Mouse (Mus musculus) left cerebral cortex, adult 2 months (tissue): ENCODE measurements at regions not wholly inside any gene's neighbourhood (a gene's known extent, or its start where the extent isn't known, plus 50 kb on each side); places are given as distances from the start of the nearest gene placed in this dataset.

Experiments
- DNase-seq, 2 experiments: peaks; one replicate each; pipeline ENCODE4 v3.0.0; 2021 to 2022; ENCODE audit warnings: low spot score in 2 of 2, mixed read lengths in 1 of 2; ENCODE audit errors: extremely low spot score in 1 of 2
- H3K27ac ChIP-seq: fragments of 200-600 bp; 2 replicates; pipeline ENCODE4 v1.8.1; 2022
- H3K4me3 ChIP-seq: fragments of 200-600 bp; 2 replicates; pipeline ENCODE4 v1.8.1; 2022
- CTCF ChIP-seq: fragments of 200-600 bp; IDR thresholded peaks from 2 replicates; pipeline ENCODE4 v1.8.1; 2022; ENCODE audit warnings: antibody characterized with exemption, mild to moderate bottlenecking, moderate library complexity
- intact Hi-C: fragments of 180-260 bp; cut with DNase I; formaldehyde crosslinking; loops from one replicate; pipeline ENCODE4 v1.15.1; 2025

DNA sequence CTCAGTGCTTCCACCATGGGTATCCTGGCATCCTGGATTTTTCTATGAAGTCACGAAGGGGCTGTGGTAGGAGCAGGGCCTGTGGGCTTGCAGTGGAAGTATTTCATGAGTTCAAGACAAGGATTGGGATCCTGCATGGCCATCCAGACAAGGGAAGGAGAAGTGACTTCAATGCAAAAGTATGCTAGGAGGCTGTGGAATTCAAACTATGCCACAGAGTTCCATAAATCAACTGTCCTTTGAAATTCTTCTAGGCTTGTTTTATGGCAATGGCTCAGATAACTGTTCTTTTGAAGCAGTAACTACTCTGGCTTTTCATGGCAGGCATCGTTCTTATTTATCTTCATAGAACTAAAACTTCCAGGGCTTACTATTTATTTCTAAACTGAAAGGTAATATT, 643.9 kb downstream of the Pkhd1 start:
- Histone ChIP-seq H3K27ac (no peak overlapping the region), H3K4me3 (no peak overlapping the region)
- intact Hi-C loops, result loop anchor here (1.0 kb wide), 1 partner anchor 769 kb away; no protein-coding TSS in a partner anchor
- DNase-seq, result no peak
- no peak for TF ChIP-seq CTCF

DNA sequence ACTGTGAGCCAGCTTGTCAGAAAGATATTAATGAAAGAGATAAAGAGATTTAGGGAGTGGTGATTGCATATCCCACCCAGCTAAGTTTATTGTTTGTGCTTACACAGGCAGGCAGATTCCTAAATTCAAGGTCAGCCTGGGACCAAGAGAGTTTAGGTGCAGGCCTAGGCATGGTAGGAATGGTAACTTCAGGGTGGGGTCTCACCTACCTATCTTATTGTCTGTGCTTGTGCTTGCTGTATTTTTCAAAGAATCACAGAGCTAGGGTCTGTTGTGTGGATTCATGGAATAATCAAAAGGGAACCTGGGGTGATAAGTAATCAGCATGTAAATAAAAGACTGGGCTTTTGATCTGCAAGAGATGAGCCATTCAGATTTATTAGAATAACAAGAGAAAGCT, 642.4 kb downstream of the Pkhd1 start:
- Histone ChIP-seq H3K27ac (no peak overlapping the region), H3K4me3 (no peak overlapping the region)
- no peak for DNase-seq
- intact Hi-C loops, result no loop called here
- no peak for TF ChIP-seq CTCF

DNA sequence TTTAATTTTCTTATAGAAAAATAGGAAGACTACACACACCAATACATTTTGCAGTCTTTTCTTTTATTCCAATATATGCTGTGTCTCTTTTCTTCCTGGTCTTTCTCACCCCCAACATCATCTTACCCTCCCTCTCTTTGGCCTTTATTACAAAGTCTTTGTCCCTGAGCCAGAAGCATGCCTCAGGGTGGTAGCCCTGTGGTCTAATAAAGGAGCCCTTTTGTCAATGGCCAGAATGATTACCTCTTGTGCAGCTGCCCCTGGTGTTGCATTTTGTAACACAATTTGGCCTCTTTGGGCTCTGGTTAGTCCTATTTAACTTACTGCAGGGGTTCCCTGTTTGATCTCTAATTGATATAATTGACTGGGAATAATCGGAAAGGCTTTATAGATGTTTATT, 636.7 kb downstream of the Pkhd1 start:
- DNase-seq, result no peak
- no peak for TF ChIP-seq CTCF
- Histone ChIP-seq H3K27ac (no peak overlapping the region), H3K4me3 (no peak overlapping the region)
- intact Hi-C loops, result no loop called here

DNA sequence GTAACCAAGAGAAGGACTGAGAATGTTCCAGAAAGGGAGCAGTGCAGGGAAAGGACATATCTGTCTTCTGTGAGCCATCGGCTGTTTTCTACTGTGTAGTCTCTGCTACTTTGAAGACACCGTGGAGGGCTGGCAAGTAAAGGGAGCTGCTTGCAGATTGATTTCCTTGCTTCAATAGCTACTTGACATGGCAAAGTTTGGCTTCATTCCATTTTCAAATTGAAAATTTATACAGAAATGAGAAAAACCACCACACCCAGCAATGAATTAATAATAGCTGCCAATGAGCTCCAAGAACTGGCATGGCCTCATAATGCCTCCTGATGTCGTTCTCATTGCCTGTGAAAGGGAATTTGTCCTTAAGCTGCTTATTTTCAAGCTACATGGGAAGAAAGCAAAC, 635.1 kb downstream of the Pkhd1 start:
- intact Hi-C loops, result no loop called here
- H3K27ac ChIP-seq, result no peak overlapping the region
- H3K4me3 ChIP-seq, result no peak overlapping the region
- DNase-seq, result no peak
- no peak for TF ChIP-seq CTCF

DNA sequence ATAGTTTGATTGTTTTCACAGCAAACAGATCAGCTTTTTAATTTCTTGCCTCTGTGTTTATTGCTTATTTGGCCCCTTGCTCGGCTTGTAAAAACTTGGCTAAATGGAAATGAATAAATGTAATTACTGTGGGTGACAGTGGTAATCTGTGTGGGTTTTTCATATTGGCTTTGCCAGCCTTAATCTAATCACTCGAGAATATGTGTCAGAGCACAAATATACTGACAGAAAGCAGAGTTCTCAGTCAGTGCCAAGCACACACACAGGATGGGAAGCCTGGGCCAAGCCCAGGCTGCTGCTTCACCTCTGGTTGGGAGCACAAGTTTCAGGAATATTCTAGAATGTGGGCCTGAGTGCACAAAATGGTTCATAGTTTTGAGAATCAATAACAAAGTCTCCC, 634.4 kb downstream of the Pkhd1 start:
- Histone ChIP-seq H3K4me3 (no peak overlapping the region), H3K27ac (no peak overlapping the region)
- DNase-seq, result no peak
- TF ChIP-seq CTCF, result no peak
- intact Hi-C loops, result no loop called here

DNA sequence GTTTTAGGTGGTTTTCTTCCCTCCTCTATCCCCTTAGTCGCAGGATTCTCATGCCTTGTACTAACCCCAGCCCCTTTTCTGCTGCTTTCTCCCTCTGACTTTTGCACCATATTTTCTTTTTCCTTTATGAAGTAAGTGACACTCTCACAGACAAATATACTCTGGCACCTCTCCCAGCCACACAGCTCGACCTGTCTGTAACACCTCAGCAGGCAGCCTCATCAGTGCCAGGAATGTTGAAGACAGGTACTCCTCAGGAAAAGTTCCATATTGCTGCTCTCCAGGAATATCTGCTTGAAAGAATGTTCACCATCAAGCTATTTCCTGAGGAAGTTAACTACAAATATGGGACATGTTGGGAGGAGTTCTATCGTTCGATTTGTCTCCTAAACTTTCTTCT, 627.9 kb downstream of the Pkhd1 start:
- DNase-seq, result no peak
- Histone ChIP-seq H3K27ac (no peak overlapping the region), H3K4me3 (no peak overlapping the region)
- intact Hi-C loops, result no loop called here
- no peak for TF ChIP-seq CTCF
